Mouse (Mus musculus): ENCODE measurements around the gene Galnt17.

DNA sequence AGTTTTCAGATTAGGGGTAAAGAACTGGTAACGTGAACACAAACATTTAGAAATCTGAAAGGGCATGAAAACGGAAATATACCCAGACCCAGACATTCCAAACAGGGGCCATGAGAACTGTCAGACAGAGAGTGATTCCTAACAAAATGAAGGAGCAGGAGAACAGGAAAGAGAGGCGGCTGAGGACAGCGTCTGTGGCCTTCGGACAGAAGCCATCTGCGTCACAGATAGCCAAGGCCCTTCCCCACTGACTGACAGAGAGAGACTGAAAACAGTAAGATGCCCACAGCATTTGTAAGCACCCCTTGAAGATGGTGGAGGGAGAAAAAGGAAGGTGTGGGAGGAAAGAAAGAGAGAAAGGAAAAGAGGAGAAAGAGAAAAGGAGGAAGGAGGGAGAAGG is 139.1 kb downstream of the Galnt17 start:
- TF ChIP-seq CTCF (IDR thresholded peaks at IDR 0.05) (no peak), EP300 (IDR thresholded peaks at IDR 0.05) (no peak)
